Comparison of ENCODE assay signal across 25 mouse cellular contexts in genomic region chr19:36878743-36879495, GRCm38 (mm10). TPM values are rescaled to one million over a fixed set of nuclear protein-coding genes. Genes with fewer than 3 reads are reported as not detected.
DNase-seq lines count a peak whose midpoint lies in the region; ATAC-seq and TF ChIP-seq lines count a peak whose summit lies in the region.
"Had no signal": no experiment of that assay in that cellular context is flagged by ENCODE, and none has a peak within 500 bp of the region (broad histone marks: within the 10 kb centered on the region; RNA-seq: fewer than 3 reads in every experiment).

No protein-coding gene starts in this region.

- DNase-seq in heart, adult 8-10 months (ENCODE audit: low spot score), result peak; percentile 14
- no peak for DNase-seq in heart, adult 18-20 months
- DNase-seq in liver, adult 2 months (ENCODE audit: extremely low read depth, low read depth, low spot score), result peak; percentile 59
- peak; percentile 55 for DNase-seq in brain, embryonic 14.5 days (ENCODE audit: low read depth)
- peak; percentile 42 for DNase-seq in heart, postnatal 0 days (ENCODE audit: low spot score)
- DNase-seq in kidney, adult 18-20 months, result no peak
- DNase-seq: adrenal gland, adult 8-10 months; cerebellum, adult 11 months; cerebellum, postnatal 10 days; gastrocnemius, postnatal 36 days; kidney, adult 8-10 months; kidney, postnatal 25 days; layer of hippocampus, adult 9-11 months; lung, postnatal 14 days; midbrain, embryonic 14.5 days; right cerebral cortex, postnatal 14 days; thymus, postnatal 4 days had no signal

- no peak overlapping the region for H3K9ac ChIP-seq in liver, adult 2 months (ENCODE audit: low read depth, low read length)
- no peak overlapping the region for H3K9ac ChIP-seq in liver, embryonic 12.5 days
- H3K9ac ChIP-seq in heart, postnatal 0 days (replicated peaks; ENCODE audit: low read depth, low read length), result no peak overlapping the region
- H3K9ac ChIP-seq: embryonic facial prominence, embryonic 12.5 days; limb, embryonic 12.5 days; liver, embryonic 15.5 days; neural tube, embryonic 13.5 days had no signal

- 71% methylated on average over 11 of the region's 11 CpGs for WGBS in liver, adult 2 months
- 79% methylated on average over 11 of the region's 11 CpGs for WGBS in liver, embryonic 12.5 days (ENCODE audit: insufficient replicate concordance)
- 34% methylated on average over 11 of the region's 11 CpGs for WGBS in heart, postnatal 0 days

- TF ChIP-seq POLR2A in liver, adult 2 months (IDR thresholded peaks at IDR 0.05; ENCODE audit: extremely low read depth, insufficient read depth, low read length), result no peak
- TF ChIP-seq POLR2A in brain, embryonic 14.5 days (IDR thresholded peaks at IDR 0.05; ENCODE audit: borderline replicate concordance, extremely low read depth, insufficient read depth, insufficient read length, poor library complexity, severe bottlenecking), result no peak

- no peaks in the 10 kb centered on the region for H3K9me3 ChIP-seq in liver, embryonic 12.5 days (replicated peaks)
- H3K9me3 ChIP-seq in heart, postnatal 0 days (replicated peaks; ENCODE audit: control insufficient read depth, low read length), result no peaks in the 10 kb centered on the region
- H3K9me3 ChIP-seq: embryonic facial prominence, embryonic 12.5 days; limb, embryonic 12.5 days; liver, embryonic 15.5 days; megakaryocyte, embryonic 14.5 days; neural tube, embryonic 13.5 days had no signal

- no peaks in the 10 kb centered on the region; the same call in 1 of the 2 replicates for H3K79me2 ChIP-seq in liver, adult 2 months (ENCODE audit: control insufficient read depth, insufficient read depth, low read length)

- H3K4me1 ChIP-seq in liver, adult 2 months (ENCODE audit: control insufficient read depth, insufficient read depth, low read length), result no peaks in the 10 kb centered on the region
- H3K4me1 ChIP-seq in liver, embryonic 12.5 days, result no peaks in the 10 kb centered on the region
- H3K4me1 ChIP-seq in heart, postnatal 0 days (ENCODE audit: control insufficient read depth, insufficient read depth), result peaks cover 6% of the 10 kb centered on the region; the same call in 1 of the 2 replicates
- H3K4me1 ChIP-seq: embryonic facial prominence, embryonic 12.5 days; limb, embryonic 12.5 days; liver, embryonic 15.5 days; megakaryocyte, embryonic 14.5 days; neural tube, embryonic 13.5 days had no signal

- peaks cover 78% of the 10 kb centered on the region for H3K36me3 ChIP-seq in liver, adult 2 months (ENCODE audit: control insufficient read depth, insufficient read depth, low read length)
- peaks cover 94% of the 10 kb centered on the region for H3K36me3 ChIP-seq in liver, embryonic 12.5 days
- peaks cover 89% of the 10 kb centered on the region for H3K36me3 ChIP-seq in heart, postnatal 0 days (replicated peaks; ENCODE audit: control insufficient read depth, insufficient read depth, low read length)

- H3K27me3 ChIP-seq in liver, adult 2 months (ENCODE audit: control insufficient read depth, insufficient read depth, low read length), result no peaks in the 10 kb centered on the region
- no peaks in the 10 kb centered on the region for H3K27me3 ChIP-seq in liver, embryonic 12.5 days (replicated peaks)
- no peaks in the 10 kb centered on the region for H3K27me3 ChIP-seq in heart, postnatal 0 days (ENCODE audit: control insufficient read depth, insufficient read depth, low read length)
- H3K27me3 ChIP-seq: embryonic facial prominence, embryonic 12.5 days; limb, embryonic 12.5 days; liver, embryonic 15.5 days; megakaryocyte, embryonic 14.5 days; neural tube, embryonic 13.5 days had no signal

- TF ChIP-seq CTCF in liver, adult 2 months (IDR thresholded peaks at IDR 0.05; ENCODE audit: low read depth, low read length), result no peak
- TF ChIP-seq CTCF in brain, embryonic 14.5 days (IDR thresholded peaks at IDR 0.05; ENCODE audit: borderline replicate concordance, extremely low read depth, insufficient read depth, insufficient read length), result no peak
- TF ChIP-seq CTCF in heart, postnatal 0 days (IDR thresholded peaks at IDR 0.05; ENCODE audit: low read depth), result no peak

- H3K27ac ChIP-seq in liver, adult 2 months (replicated peaks; ENCODE audit: insufficient read depth, low read depth, low read length), result no peak overlapping the region
- no peak overlapping the region for H3K27ac ChIP-seq in liver, embryonic 12.5 days
- H3K27ac ChIP-seq in heart, postnatal 0 days (ENCODE audit: low read depth), result peak overlapping the region; percentile 36; the same call in 1 of the 2 replicates
- H3K27ac ChIP-seq: embryonic facial prominence, embryonic 12.5 days; limb, embryonic 12.5 days; liver, embryonic 15.5 days; neural tube, embryonic 13.5 days had no signal

- TF ChIP-seq EP300 in heart, postnatal 0 days (IDR thresholded peaks at IDR 0.05; ENCODE audit: low read depth), result no peak

- no peak overlapping the region for H3K4me3 ChIP-seq in liver, adult 2 months (ENCODE audit: insufficient read depth, low read depth, low read length)
- no peak overlapping the region for H3K4me3 ChIP-seq in liver, embryonic 12.5 days
- no peak overlapping the region for H3K4me3 ChIP-seq in heart, postnatal 0 days (ENCODE audit: low read depth, low read length)
- H3K4me3 ChIP-seq: embryonic facial prominence, embryonic 12.5 days; limb, embryonic 12.5 days; liver, embryonic 15.5 days; megakaryocyte, embryonic 14.5 days; neural tube, embryonic 13.5 days had no signal

- no peak for ATAC-seq in liver, embryonic 12.5 days
- ATAC-seq in heart, postnatal 0 days (ENCODE audit: insufficient read depth, low read depth), result peak; percentile 57
- no peak for ATAC-seq in erythroblast, adult 5-6 weeks (replicated peaks; ENCODE audit: low FRiP score, poor library complexity, severe bottlenecking)
- ATAC-seq: inflammation-experienced regulatory T-cells, adult 6 months had no signal

- no peak overlapping the region for H3K4me2 ChIP-seq in liver, embryonic 12.5 days
- H3K4me2 ChIP-seq in heart, postnatal 0 days (ENCODE audit: low read depth, low read length), result 0 out of 2 replicates have a peak overlapping the region, but pooled peaks have one; percentile 34
- H3K4me2 ChIP-seq: embryonic facial prominence, embryonic 12.5 days; limb, embryonic 12.5 days; liver, embryonic 15.5 days; neural tube, embryonic 13.5 days had no signal

RNA-seq across cellular contexts. Expression of gene Fgfbp3, which starts 40.5 kb away (rescaled TPM):
- total RNA-seq in heart, adult 8-10 months (2022), result 1 to 10 TPM; 1.9 to 2.7 (median 2.6) TPM
- 1 to 10 TPM; 2.1 to 2.2 TPM for total RNA-seq in heart, adult 18-20 months (2021)
- 0.09 and 0.34 TPM in 2 replicates for total RNA-seq in liver, adult 2 months (2014; rRNA removed)
- 0.56 and 0.91 TPM in 2 replicates for polyA plus RNA-seq in liver, adult 2 months (2012; rRNA removed)
- polyA plus RNA-seq in liver, embryonic 12.5 days (2016; fragmentation: Nextera tagmentation; extraction: Ambion mirVana), result 2.5 and 2.9 TPM in 2 replicates
- 55.0 and 65.0 TPM in 2 replicates for polyA plus RNA-seq in brain, embryonic 14.5 days (2012; rRNA removed)
- total RNA-seq in heart, postnatal 0 days (2014; rRNA removed; ENCODE audit: low replicate concordance), result 3.9 and 4.6 TPM in 2 replicates
- polyA plus RNA-seq in heart, postnatal 0 days (2015; fragmentation: Nextera tagmentation; extraction: Ambion mirVana), result 5.8 and 6.0 TPM in 2 replicates
- total RNA-seq in erythroblast, adult 5-6 weeks (2015; ENCODE audit: low replicate concordance), result 3.5 and 4.2 TPM in 2 replicates
- 1.1 and 2.8 TPM in 2 replicates for total RNA-seq in erythroblast, adult 5-6 weeks (2017; ENCODE audit: low replicate concordance)

RNA-seq across cellular contexts. Expression of gene Tnks2, which starts 44.9 kb away (rescaled TPM):
- total RNA-seq in heart, adult 8-10 months (2022), result 10 to 100 TPM; 62.7 to 82.4 (median 71.7) TPM
- 10 to 100 TPM; 71.9 to 80.4 TPM for total RNA-seq in heart, adult 18-20 months (2021)
- total RNA-seq in liver, adult 2 months (2014; rRNA removed), result 50.9 and 55.2 TPM in 2 replicates
- 6.3 and 8.6 TPM in 2 replicates for polyA plus RNA-seq in liver, adult 2 months (2012; rRNA removed)
- polyA plus RNA-seq in liver, embryonic 12.5 days (2016; fragmentation: Nextera tagmentation; extraction: Ambion mirVana), result 34.5 and 36.2 TPM in 2 replicates
- 88.6 and 119 TPM in 2 replicates for polyA plus RNA-seq in brain, embryonic 14.5 days (2012; rRNA removed)
- total RNA-seq in heart, postnatal 0 days (2014; rRNA removed; ENCODE audit: low replicate concordance), result 84.8 and 127 TPM in 2 replicates
- polyA plus RNA-seq in heart, postnatal 0 days (2015; fragmentation: Nextera tagmentation; extraction: Ambion mirVana), result 17.1 and 19.8 TPM in 2 replicates
- total RNA-seq in erythroblast, adult 5-6 weeks (2015; ENCODE audit: low replicate concordance), result 22.4 and 29.0 TPM in 2 replicates
- total RNA-seq in erythroblast, adult 5-6 weeks (2017; ENCODE audit: low replicate concordance), result 26.9 and 56.0 TPM in 2 replicates

RNA-seq across cellular contexts. Expression of gene Btaf1, which starts 47.0 kb away (rescaled TPM):
- 10 to 100 TPM in 3 of 4 experiments, 1 to 10 TPM in 1; 9.2 to 13.0 (median 11.2) TPM for total RNA-seq in heart, adult 8-10 months (2022)
- total RNA-seq in heart, adult 18-20 months (2021), result 10 to 100 TPM; 12.7 to 14.2 TPM
- 14.7 and 15.5 TPM in 2 replicates for total RNA-seq in liver, adult 2 months (2014; rRNA removed)
- 2.5 and 2.6 TPM in 2 replicates for polyA plus RNA-seq in liver, adult 2 months (2012; rRNA removed)
- polyA plus RNA-seq in liver, embryonic 12.5 days (2016; fragmentation: Nextera tagmentation; extraction: Ambion mirVana), result 23.0 and 24.8 TPM in 2 replicates
- 12.4 and 15.6 TPM in 2 replicates for polyA plus RNA-seq in brain, embryonic 14.5 days (2012; rRNA removed)
- total RNA-seq in heart, postnatal 0 days (2014; rRNA removed; ENCODE audit: low replicate concordance), result 12.0 and 12.6 TPM in 2 replicates
- polyA plus RNA-seq in heart, postnatal 0 days (2015; fragmentation: Nextera tagmentation; extraction: Ambion mirVana), result 2.9 and 3.0 TPM in 2 replicates
- total RNA-seq in erythroblast, adult 5-6 weeks (2015; ENCODE audit: low replicate concordance), result 43.6 and 57.3 TPM in 2 replicates
- total RNA-seq in erythroblast, adult 5-6 weeks (2017; ENCODE audit: low replicate concordance), result 117 and 148 TPM in 2 replicates

Comparison
In these comparisons a context has a peak if more than half of its experiments do, and no peak if none do; other contexts are left out.
1. DNase-seq: peak in heart, adult 8-10 months (single experiment), liver, adult 2 months (single experiment), brain, embryonic 14.5 days (single experiment) and heart, postnatal 0 days (single experiment); none in heart, adult 18-20 months (0 of 2) and kidney, adult 18-20 months (single experiment).